ENCODE assay signal across 8 mouse cellular contexts in the genomic region with DNA sequence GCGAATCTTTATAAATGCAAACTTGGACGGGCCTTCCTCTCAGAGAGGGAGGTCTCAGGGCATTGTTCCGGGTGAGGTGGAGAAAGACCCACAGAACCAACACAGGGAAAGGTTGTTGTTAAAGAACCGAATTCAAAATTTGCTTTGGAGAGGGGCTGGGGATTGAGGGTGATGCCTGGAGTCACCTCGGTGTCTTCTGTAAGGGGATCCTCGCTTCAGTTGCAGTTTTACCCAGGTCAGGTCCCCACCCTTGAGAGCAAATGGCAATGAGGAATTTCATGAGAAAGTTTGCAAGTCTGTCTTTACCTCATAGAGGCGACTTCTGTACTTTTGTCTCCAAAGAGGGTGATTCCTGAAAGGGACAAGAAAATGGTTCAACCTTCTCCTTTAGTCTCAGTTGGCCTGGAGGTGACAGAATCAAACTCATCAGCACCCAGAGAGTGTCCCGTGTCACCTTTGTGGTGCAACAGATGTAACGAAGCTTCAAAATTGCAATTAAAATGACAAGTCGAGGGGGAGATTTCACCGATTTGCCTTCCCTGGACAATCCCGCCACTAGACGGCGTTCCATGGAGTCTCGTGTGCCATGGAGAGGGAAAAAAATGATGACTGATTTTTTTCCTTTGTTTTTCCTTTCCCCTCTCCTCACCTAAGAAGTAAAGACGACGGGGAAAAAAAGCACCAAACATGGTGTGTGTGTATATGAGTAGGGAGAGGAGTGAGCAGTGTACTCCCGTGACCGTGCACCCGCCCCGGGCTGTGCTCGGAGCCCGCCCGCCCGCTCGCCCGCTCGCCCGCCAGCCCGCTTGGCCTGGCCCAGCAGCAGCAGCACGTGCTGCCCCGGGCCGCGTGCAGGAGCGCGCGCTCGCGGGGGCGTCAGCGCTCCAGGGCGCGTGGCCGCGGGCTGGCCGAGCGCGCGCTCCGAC. TPM values are rescaled to one million over a fixed set of nuclear protein-coding genes. Genes with fewer than 3 reads are reported as not detected.
A peak's percentile ranks its signal among the peaks of the same experiment; 100 is the strongest.
DNase-seq lines count a peak whose midpoint lies in the region; ATAC-seq lines count a peak whose summit lies in the region.

No protein-coding gene starts in this region.

- peaks cover 7% of the 10 kb centered on the region for H3K9me3 ChIP-seq in megakaryocyte, embryonic 14.5 days
- H3K9me3 ChIP-seq in heart, embryonic 15.5 days (replicated peaks) = no peaks in the 10 kb centered on the region
- no peaks in the 10 kb centered on the region for H3K9me3 ChIP-seq in neural tube, embryonic 12.5 days

- H3K4me3 ChIP-seq in megakaryocyte, embryonic 14.5 days (replicated peaks) = peak overlapping the region; percentile 89
- peak overlapping the region; percentile 55 for H3K4me3 ChIP-seq in heart, embryonic 15.5 days
- peak overlapping the region; percentile 44 for H3K4me3 ChIP-seq in neural tube, embryonic 12.5 days

- no peak overlapping the region; the same call in 1 of the 2 replicates for H3K9ac ChIP-seq in heart, embryonic 15.5 days
- H3K9ac ChIP-seq in neural tube, embryonic 12.5 days = peak overlapping the region; percentile 61

- peak; percentile 47 for DNase-seq in adrenal gland, adult 2 months
- no peak for DNase-seq in adrenal gland, postnatal 10 days
- peak; percentile 47 for DNase-seq in left cerebral cortex, postnatal 36 days (ENCODE audit: low spot score in 2 of 2)
- no peak for DNase-seq in spleen, adult 12 weeks (ENCODE audit: low spot score)

- no peak for ATAC-seq in megakaryocyte, adult 5-6 weeks (ENCODE audit: poor library complexity, severe bottlenecking)
- peak; percentile 44; the same call in 1 of the 2 replicates for ATAC-seq in heart, embryonic 15.5 days (replicated peaks; ENCODE audit: insufficient number of reproducible peaks, insufficient read depth, low FRiP score, low read depth)
- peak; percentile 80 for ATAC-seq in neural tube, embryonic 12.5 days (ENCODE audit: low FRiP score, low read depth)

- no peaks in the 10 kb centered on the region for H3K36me3 ChIP-seq in megakaryocyte, embryonic 14.5 days (replicated peaks; ENCODE audit: low read length)
- H3K36me3 ChIP-seq in heart, embryonic 15.5 days = no peaks in the 10 kb centered on the region
- no peaks in the 10 kb centered on the region for H3K36me3 ChIP-seq in neural tube, embryonic 12.5 days

- intact Hi-C loops in left cerebral cortex, postnatal 36 days (cut with DNase I) = loop anchor here (2.0 to 10.0 kb wide), 4 partner anchors 150 to 812 kb away; no protein-coding TSS in a partner anchor

- 3% methylated on average over 50 of the region's 50 CpGs for WGBS in heart, embryonic 15.5 days
- WGBS in neural tube, embryonic 12.5 days = under 1% methylated on average over 49 of the region's 50 CpGs

- H3K27ac ChIP-seq in heart, embryonic 15.5 days = no peak overlapping the region
- H3K27ac ChIP-seq in neural tube, embryonic 12.5 days = no peak overlapping the region

- H3K4me1 ChIP-seq in megakaryocyte, embryonic 14.5 days = peaks cover 35% of the 10 kb centered on the region
- peaks cover 25% of the 10 kb centered on the region for H3K4me1 ChIP-seq in heart, embryonic 15.5 days (replicated peaks)
- peaks cover 20% of the 10 kb centered on the region for H3K4me1 ChIP-seq in neural tube, embryonic 12.5 days

- peak overlapping the region; percentile 91 for H3K4me2 ChIP-seq in heart, embryonic 15.5 days
- H3K4me2 ChIP-seq in neural tube, embryonic 12.5 days (replicated peaks) = peak overlapping the region; percentile 72

- H3K27me3 ChIP-seq in megakaryocyte, embryonic 14.5 days (replicated peaks) = peaks cover 68% of the 10 kb centered on the region
- peaks cover 81% of the 10 kb centered on the region for H3K27me3 ChIP-seq in heart, embryonic 15.5 days
- H3K27me3 ChIP-seq in neural tube, embryonic 12.5 days (replicated peaks) = peaks cover 59% of the 10 kb centered on the region

RNA-seq across cellular contexts. Expression of a gene that starts 12.1 kb away (rescaled TPM):
- total RNA-seq in adrenal gland, adult 2 months (2021) = not detected
- 0.02 and 0.15 TPM in 2 replicates for polyA plus RNA-seq in adrenal gland, adult 2 months (2012; rRNA removed)
- under 1 TPM in 1 of 2 experiments, not detected in 1; 0.27 TPM for total RNA-seq in adrenal gland, postnatal 10 days (2021)
- 0.38 TPM in 1 of 2 replicates, not detected in the other for polyA plus RNA-seq in megakaryocyte, embryonic 14.5 days (2012; ENCODE audit: insufficient read depth, low replicate concordance)
- 0.05 and 0.09 TPM in 2 replicates for total RNA-seq in megakaryocyte, adult 5-6 weeks (2015)
- not detected in 2 replicates for total RNA-seq in megakaryocyte, adult 5-6 weeks (2017)
- polyA plus RNA-seq in heart, embryonic 15.5 days (2015; fragmentation: Nextera tagmentation; extraction: Ambion mirVana) = 0.03 and 0.04 TPM in 2 replicates
- total RNA-seq in left cerebral cortex, postnatal 36 days (2021) = 100 to 1,000 TPM; 121 to 153 TPM
- 0.11 and 0.15 TPM in 2 replicates for polyA plus RNA-seq in neural tube, embryonic 12.5 days (2016; fragmentation: Nextera tagmentation; extraction: Ambion mirVana)

Comparison
In these comparisons a context has a peak if more than half of its experiments do, and no peak if none do; other contexts are left out.
1. DNase-seq: peak in adrenal gland, adult 2 months (single experiment) and left cerebral cortex, postnatal 36 days (2 of 2); none in adrenal gland, postnatal 10 days (single experiment) and spleen, adult 12 weeks (single experiment).
2. RNA of a gene that starts 12.1 kb away (total RNA-seq): 121 to 153 TPM in left cerebral cortex, postnatal 36 days; 0.27 TPM in adrenal gland, postnatal 10 days, not detected in adrenal gland, adult 2 months and 0.05 to 0.09 TPM in megakaryocyte, adult 5-6 weeks; every median in the first group is over 10 times any median in the second.
3. Peak in every context shown above with its lines, with median percentiles within 50 percentile points of each other: H3K4me3 ChIP-seq.